Mouse (Mus musculus): ENCODE measurements around the gene Pkp1. TPM values are rescaled to one million over a fixed set of nuclear protein-coding genes. Genes with fewer than 3 reads are reported as not detected.

Gene Pkp1
- polyA plus RNA-seq, 1 experiment from 2014 or later: 14.7 TPM

DNA sequence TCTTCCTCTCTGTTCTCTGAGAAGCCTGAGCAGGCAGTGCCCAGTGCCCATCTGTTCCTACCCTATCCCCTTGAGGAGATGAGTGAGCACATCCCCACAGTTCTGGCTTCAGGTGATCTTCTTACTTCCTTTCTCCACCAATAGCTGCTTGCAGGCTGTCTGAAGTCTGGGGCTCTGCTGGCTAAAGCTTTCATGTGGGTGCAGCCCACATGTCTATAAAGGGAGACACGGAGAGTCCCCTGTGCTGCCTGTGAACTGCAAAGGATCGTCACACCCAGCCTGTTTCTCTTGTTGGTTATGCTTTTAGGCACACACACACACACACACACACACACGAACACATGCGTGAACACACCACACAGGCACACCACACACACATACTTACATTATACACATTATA is 46.0 kb downstream of the Pkp1 start:
- ATAC-seq (ENCODE audit: insufficient number of reproducible peaks, insufficient read depth, low FRiP score, low TSS enrichment, low read depth): no peak
- Histone ChIP-seq H3K27me3 (no peaks in the 10 kb centered on the region), H3K36me3 (no peaks in the 10 kb centered on the region), H3K27ac (no peak overlapping the region), H3K9me3 (no peaks in the 10 kb centered on the region), H3K4me3 (no peak overlapping the region), H3K4me1 (no peaks in the 10 kb centered on the region), H3K9ac (no peak overlapping the region), H3K4me2 (no peak overlapping the region)
- 82% methylated on average over 4 of the region's 4 CpGs for WGBS

DNA sequence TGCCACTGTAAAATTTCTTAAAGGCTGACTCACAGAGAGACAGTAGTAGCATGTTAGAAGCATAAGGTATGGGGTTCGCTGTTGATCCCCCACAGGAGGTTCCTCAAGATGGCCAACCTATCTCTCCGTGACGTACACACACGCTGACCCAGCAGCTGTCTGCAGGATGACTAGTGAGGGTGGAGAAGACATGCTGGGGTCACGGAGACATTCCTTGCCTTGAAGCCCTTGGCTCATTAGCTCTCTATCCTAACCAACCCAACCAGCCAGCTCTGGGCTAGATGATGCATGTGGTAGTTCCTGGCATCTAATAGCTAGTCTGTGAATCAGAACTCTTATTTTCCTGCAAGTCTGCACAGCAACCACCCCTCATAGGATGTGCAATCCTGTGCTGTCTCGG is 50.4 kb downstream of the Pkp1 start:
- WGBS: 91% methylated on average over 6 of the region's 6 CpGs
- Histone ChIP-seq H3K9me3 (no peaks in the 10 kb centered on the region), H3K4me1 (no peaks in the 10 kb centered on the region), H3K27ac (no peak overlapping the region), H3K4me3 (no peak overlapping the region), H3K9ac (no peak overlapping the region), H3K27me3 (0 out of 2 replicates have a peak, but pooled peaks cover 3% of the 10 kb centered on the region), H3K36me3 (no peaks in the 10 kb centered on the region), H3K4me2 (no peak overlapping the region)
- no peak for ATAC-seq (ENCODE audit: insufficient number of reproducible peaks, insufficient read depth, low FRiP score, low TSS enrichment, low read depth)

DNA sequence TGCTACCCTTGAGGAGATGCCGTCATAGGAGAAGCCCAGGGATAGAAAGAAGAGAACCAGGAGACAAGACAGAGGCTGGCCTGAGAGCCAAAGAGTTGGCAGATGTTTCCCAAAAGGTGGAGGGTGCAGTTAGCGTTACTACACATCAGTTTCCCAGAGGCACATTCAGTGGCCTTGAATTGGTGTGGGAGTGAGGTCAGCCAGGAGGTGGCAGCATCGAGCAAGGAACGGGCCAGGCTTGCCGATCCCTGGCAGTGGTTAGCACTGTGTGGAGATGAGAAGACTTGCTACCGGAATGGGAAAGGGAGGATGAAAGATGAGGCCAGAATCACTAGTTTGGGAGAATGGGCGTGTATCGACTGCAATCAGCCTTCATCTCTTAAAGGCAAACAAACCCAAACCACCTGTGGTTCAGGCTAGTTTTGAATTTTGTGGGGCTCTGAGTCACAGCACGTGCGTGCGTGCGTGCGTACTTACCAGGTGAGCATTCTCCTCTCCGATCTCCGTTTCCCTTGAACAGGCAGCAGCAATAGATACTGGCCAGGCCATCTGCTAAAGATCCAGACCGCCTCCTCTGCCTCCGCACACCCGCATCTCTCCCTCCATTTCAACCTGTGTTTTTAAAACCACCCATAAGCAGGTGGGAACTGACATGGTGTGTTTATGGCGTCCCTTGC is 53.4 kb downstream of the Pkp1 start:
- 47% methylated on average over 19 of the region's 19 CpGs for WGBS
- H3K4me1 ChIP-seq: no peaks in the 10 kb centered on the region
- H3K4me2 ChIP-seq: no peak overlapping the region
- no peak overlapping the region for H3K27ac ChIP-seq
- no peak overlapping the region for H3K9ac ChIP-seq
- H3K36me3 ChIP-seq: no peaks in the 10 kb centered on the region
- peak; percentile 67; the same call in 1 of the 2 replicates for ATAC-seq (ENCODE audit: insufficient number of reproducible peaks, insufficient read depth, low FRiP score, low TSS enrichment, low read depth)
- no peaks in the 10 kb centered on the region for H3K9me3 ChIP-seq
- H3K4me3 ChIP-seq: no peak overlapping the region
- 0 out of 2 replicates have a peak, but pooled peaks cover 3% of the 10 kb centered on the region for H3K27me3 ChIP-seq

DNA sequence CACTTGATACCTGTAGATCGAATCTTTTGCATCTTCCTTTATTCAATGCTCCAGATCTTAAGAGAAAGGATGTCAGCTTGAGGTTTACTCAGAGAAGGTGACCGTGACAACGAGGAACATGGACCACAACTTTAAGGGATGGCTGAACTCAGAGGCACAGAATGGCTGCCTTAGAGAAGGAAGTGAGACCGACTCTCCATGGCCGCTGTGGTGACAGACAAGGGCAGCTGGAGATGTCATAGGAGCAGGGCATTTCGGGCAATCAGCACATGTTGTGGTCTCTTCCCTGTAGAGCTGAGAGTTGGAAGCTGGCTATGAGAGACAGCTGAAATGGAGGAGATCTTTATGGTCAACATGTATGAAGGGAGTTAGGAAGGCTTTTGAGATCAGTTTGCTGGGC is 54.2 kb downstream of the Pkp1 start:
- Histone ChIP-seq H3K9me3 (no peaks in the 10 kb centered on the region), H3K4me2 (no peak overlapping the region), H3K4me1 (no peaks in the 10 kb centered on the region), H3K27me3 (0 out of 2 replicates have a peak, but pooled peaks cover 3% of the 10 kb centered on the region), H3K36me3 (no peaks in the 10 kb centered on the region), H3K27ac (no peak overlapping the region), H3K4me3 (no peak overlapping the region), H3K9ac (no peak overlapping the region)
- ATAC-seq (ENCODE audit: insufficient number of reproducible peaks, insufficient read depth, low FRiP score, low TSS enrichment, low read depth): no peak
- WGBS: 82% methylated on average over 6 of the region's 6 CpGs

DNA sequence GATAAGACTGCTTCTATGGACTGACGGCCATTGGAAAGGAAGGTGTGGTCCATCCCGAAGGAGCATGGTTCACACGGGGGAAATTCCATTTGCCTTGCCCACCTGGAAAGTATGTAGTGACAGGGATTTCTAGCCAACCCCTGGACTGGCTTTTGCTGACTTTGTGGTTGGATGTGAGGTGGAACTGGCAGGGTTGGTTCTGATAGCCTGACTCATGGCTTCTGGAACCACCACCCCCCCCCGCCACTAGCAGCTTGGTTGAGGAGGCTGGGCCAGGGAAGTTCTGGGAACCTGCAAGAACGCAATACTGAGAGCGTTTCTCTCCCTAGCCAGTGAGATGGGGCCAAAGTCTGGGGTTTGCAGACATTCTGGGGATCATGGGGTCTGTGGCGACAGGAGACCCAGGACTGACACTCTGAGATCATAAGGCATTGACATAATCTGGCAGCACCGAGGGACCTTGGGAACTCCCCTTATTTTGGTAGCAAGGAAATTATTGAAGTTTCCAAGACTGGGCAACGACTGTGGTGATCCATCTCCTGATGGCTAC is 55.1 kb downstream of the Pkp1 start:
- Histone ChIP-seq H3K9me3 (no peaks in the 10 kb centered on the region), H3K4me3 (no peak overlapping the region), H3K27me3 (0 out of 2 replicates have a peak, but pooled peaks cover 3% of the 10 kb centered on the region), H3K4me2 (no peak overlapping the region), H3K4me1 (no peaks in the 10 kb centered on the region), H3K27ac (no peak overlapping the region), H3K9ac (no peak overlapping the region), H3K36me3 (no peaks in the 10 kb centered on the region)
- no peak for ATAC-seq (ENCODE audit: insufficient number of reproducible peaks, insufficient read depth, low FRiP score, low TSS enrichment, low read depth)
- 77% methylated on average over 9 of the region's 9 CpGs for WGBS

DNA sequence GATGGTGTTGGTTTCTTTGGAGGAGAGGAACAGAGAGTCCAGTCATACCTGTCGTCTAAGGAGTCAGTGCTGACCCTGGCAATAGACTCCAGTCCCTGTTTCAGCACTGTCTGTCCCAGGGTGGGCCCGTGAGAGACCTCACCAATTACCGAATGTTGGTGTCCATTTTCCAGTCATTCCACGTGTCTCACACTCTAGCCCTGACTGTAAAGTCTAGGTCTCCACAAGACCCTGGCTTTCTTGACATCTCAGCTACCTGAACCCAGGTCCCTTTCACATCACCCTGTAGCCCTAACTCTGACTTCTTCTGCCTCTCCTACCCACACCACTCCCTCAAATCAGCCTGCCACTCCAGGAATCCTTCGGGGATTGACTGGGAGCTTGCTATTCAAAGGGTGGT is 56.4 kb downstream of the Pkp1 start:
- ATAC-seq (ENCODE audit: insufficient number of reproducible peaks, insufficient read depth, low FRiP score, low TSS enrichment, low read depth): no peak
- H3K27ac ChIP-seq: no peak overlapping the region

DNA sequence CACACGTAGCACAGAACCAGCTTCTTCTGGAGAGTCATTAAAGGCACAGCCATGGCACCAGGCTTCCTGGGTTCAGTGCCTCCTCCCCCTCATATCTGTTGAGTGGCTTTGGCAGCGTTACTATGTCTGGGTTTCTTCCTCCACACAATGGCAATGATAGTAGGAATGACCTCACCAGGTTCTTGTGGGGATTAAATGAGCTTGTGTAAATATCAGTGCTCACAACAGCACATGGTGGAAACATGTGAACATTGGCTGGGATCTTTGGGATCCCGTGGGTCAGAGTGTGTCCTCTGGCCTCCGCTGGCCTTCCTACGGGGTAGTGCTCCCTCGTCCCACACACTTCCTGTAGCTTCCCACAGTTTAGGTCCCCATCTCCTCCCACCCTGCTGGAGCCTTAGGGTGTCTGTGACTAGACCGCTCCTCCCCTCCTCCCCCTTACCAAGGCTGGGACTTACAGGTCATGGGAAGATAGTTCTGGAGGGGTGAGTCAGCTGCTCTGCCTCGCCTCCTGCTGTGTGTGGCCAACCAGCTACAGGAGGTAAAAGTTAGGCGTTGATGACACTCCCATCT is 56.9 kb downstream of the Pkp1 start:
- 0 out of 2 replicates have a peak, but pooled peaks cover 3% of the 10 kb centered on the region for H3K27me3 ChIP-seq
- no peak overlapping the region for H3K9ac ChIP-seq
- 69% methylated on average over 9 of the region's 9 CpGs for WGBS
- no peaks in the 10 kb centered on the region for H3K4me1 ChIP-seq
- no peak overlapping the region for H3K27ac ChIP-seq
- no peak for ATAC-seq (ENCODE audit: insufficient number of reproducible peaks, insufficient read depth, low FRiP score, low TSS enrichment, low read depth)
- no peak overlapping the region for H3K4me3 ChIP-seq
- no peaks in the 10 kb centered on the region for H3K36me3 ChIP-seq
- no peaks in the 10 kb centered on the region for H3K9me3 ChIP-seq
- no peak overlapping the region for H3K4me2 ChIP-seq

More for the DNA sequence above, 56.4 kb downstream of the Pkp1 start:
- WGBS: 78% methylated on average over 5 of the region's 5 CpGs
- Histone ChIP-seq H3K9me3 (no peaks in the 10 kb centered on the region), H3K4me2 (no peak overlapping the region), H3K9ac (no peak overlapping the region), H3K4me1 (no peaks in the 10 kb centered on the region), H3K27me3 (0 out of 2 replicates have a peak, but pooled peaks cover 3% of the 10 kb centered on the region), H3K4me3 (no peak overlapping the region), H3K36me3 (no peaks in the 10 kb centered on the region)

DNA sequence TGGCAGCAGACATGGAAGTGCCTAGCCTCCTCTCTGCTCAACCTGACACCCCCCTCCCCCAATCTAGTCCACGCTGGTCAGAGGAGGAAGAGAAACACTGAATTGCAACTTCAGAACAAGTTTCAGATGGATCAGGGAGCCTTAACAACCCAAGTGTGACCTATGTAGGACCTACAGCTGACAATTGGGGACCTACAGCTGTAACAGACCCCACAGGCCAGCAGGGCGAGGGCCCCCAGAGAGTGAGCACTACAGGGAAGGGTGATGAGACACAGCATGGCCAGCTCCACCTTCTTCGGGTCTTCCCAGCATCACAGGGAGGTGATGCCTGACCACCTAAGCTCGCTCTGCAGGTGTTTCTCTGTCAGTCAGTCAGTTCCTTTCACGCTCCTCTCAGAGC is 57.9 kb downstream of the Pkp1 start:
- Histone ChIP-seq H3K27me3 (0 out of 2 replicates have a peak, but pooled peaks cover 2% of the 10 kb centered on the region), H3K27ac (no peak overlapping the region), H3K9ac (no peak overlapping the region), H3K4me1 (no peaks in the 10 kb centered on the region), H3K4me3 (no peak overlapping the region), H3K9me3 (no peaks in the 10 kb centered on the region), H3K36me3 (no peaks in the 10 kb centered on the region), H3K4me2 (no peak overlapping the region)
- no peak for ATAC-seq (ENCODE audit: insufficient number of reproducible peaks, insufficient read depth, low FRiP score, low TSS enrichment, low read depth)
- WGBS: 73% methylated on average over 5 of the region's 5 CpGs

DNA sequence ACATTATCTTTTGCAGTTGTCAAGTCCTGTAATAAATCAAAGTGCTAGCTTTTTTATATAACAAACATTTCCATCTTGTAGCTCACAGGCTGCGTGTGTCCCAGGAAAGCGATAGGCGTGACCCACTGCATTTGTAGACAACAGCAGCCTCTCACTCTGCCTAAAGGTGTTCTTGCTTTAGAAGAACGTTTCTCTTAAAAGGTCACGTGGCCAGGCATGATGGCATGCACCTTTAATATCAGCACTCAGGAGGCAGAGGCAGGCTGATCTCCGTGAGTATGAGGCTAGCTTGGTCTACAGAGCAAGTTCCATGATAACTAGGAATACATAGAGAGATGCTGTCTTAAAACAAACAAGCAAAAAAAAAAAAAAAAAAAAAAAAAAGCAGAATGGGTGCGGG is 60.5 kb downstream of the Pkp1 start:
- 92% methylated on average over 7 of the region's 7 CpGs for WGBS
- Histone ChIP-seq H3K4me1 (no peaks in the 10 kb centered on the region), H3K4me2 (no peak overlapping the region), H3K27me3 (no peaks in the 10 kb centered on the region), H3K36me3 (no peaks in the 10 kb centered on the region), H3K9ac (no peak overlapping the region), H3K4me3 (no peak overlapping the region), H3K9me3 (no peaks in the 10 kb centered on the region), H3K27ac (no peak overlapping the region)
- no peak for ATAC-seq (ENCODE audit: insufficient number of reproducible peaks, insufficient read depth, low FRiP score, low TSS enrichment, low read depth)

DNA sequence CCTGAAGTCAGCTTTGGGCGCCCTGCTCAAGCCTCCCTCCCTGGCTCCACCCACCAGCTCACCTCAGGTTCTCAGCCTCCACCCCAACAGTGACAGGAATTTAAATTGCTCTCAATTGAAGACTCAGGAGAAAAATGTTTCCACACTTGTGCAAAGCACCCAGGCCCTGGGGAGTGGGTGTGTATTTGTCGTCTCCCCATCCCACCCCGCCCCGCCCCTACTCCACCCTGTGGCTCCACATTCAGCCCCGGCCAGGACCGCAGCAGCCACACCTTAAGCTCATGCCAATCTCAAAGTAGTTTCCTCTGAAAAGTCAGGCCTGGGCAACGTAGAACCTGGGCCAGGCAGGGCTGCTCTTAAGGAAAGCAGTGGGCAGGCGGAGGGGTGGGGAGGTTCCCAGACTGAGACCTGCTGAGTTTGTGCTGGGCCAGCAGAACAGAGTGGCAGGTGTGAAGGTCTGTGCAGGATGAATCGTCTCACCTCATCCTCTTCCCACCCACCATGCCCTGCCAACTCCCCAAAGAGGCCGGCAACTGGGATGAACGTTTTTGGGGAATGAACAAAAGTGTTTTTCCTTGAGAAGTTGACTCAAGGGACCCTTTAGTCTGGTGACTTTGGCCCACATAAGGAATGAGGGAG is 61.8 kb downstream of the Pkp1 start:
- ATAC-seq (ENCODE audit: insufficient number of reproducible peaks, insufficient read depth, low FRiP score, low TSS enrichment, low read depth): no peak
- Histone ChIP-seq H3K4me3 (no peak overlapping the region), H3K27ac (no peak overlapping the region), H3K9me3 (no peaks in the 10 kb centered on the region), H3K27me3 (no peaks in the 10 kb centered on the region), H3K36me3 (no peaks in the 10 kb centered on the region), H3K9ac (no peak overlapping the region), H3K4me1 (peaks cover 4% of the 10 kb centered on the region; the same call in 1 of the 2 replicates), H3K4me2 (no peak overlapping the region)
- 57% methylated on average over 11 of the region's 11 CpGs for WGBS

DNA sequence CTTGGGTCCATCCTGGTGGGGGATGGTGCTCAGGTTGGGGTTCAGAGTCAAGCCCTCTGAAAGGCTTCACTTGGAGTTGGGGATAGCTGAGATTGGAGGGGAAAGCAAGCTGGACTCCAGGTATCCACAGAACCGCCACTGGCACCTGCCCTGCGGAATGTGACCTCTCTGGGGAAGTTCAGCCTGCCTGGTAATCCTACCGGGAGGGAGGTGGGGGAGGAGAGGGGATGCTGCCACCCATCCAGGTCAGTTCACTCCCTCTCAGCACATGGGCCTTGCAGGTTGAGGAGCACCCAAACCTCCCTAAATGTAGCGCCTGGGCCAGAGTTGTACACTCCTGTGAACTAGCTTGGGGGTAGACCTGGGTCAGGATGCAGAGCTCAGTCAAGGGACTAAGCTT is 62.9 kb downstream of the Pkp1 start:
- Histone ChIP-seq H3K27ac (no peak overlapping the region), H3K9me3 (no peaks in the 10 kb centered on the region), H3K9ac (no peak overlapping the region), H3K36me3 (no peaks in the 10 kb centered on the region), H3K4me1 (peaks cover 11% of the 10 kb centered on the region), H3K27me3 (no peaks in the 10 kb centered on the region), H3K4me2 (no peak overlapping the region), H3K4me3 (no peak overlapping the region)
- WGBS: 57% methylated on average over 4 of the region's 4 CpGs
- ATAC-seq (ENCODE audit: insufficient number of reproducible peaks, insufficient read depth, low FRiP score, low TSS enrichment, low read depth): no peak

DNA sequence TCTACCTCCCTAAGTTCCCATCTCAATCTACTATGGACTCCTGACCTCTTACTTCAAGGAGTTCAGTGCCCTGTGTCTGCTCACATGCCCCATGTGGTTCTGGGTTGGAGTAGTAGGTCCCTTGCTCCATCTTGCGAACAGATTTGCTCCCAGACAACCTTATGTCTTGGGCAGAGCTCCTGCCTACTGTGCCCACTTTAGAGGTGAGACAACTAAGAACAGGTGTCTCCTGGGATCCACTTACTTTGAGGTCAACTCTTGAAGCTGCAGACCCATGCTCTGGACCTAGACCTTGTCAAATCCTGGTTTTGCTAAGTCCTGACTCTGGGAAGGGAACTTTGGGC is 63.7 kb downstream of the Pkp1 start:
- Histone ChIP-seq H3K9ac (no peak overlapping the region), H3K9me3 (no peaks in the 10 kb centered on the region), H3K4me2 (no peak overlapping the region), H3K36me3 (no peaks in the 10 kb centered on the region), H3K27me3 (no peaks in the 10 kb centered on the region), H3K4me3 (no peak overlapping the region), H3K4me1 (peaks cover 11% of the 10 kb centered on the region), H3K27ac (no peak overlapping the region)
- ATAC-seq (ENCODE audit: insufficient number of reproducible peaks, insufficient read depth, low FRiP score, low TSS enrichment, low read depth): no peak
- 88% methylated on average over 1 of the region's 1 CpGs for WGBS
